Mouse (Mus musculus): ENCODE results near the gene Pik3c2b.

DNA sequence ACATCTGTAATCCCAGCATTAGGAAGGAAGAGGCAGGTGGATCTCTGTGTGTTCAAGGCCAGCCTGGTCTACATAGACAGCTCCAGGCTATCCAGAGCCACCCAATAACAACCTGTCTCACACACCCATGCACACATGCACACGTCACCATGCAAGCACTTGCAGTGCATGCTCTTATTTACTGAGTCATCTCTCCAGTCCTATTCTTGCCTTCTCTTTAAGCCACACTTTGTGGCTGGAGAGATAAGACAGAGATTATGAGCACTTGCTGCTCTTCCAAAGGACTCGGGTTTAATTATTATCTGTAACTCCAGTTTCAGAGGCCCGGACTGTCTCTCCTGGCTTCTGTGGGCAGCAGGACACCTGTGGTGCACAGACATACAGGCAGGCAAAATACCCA lies 73.4 kb downstream of the Pik3c2b start:
- peak; percentile 40 for TF ChIP-seq GATA1 (IDR thresholded peaks at IDR 0.05; ENCODE audit: low read length)
- 0 out of 3 replicates have a peak, but pooled peaks have one; percentile 24 for TF ChIP-seq TAL1 (IDR thresholded peaks at IDR 0.05; ENCODE audit: low read length)
